Mouse (Mus musculus) kidney, adult 9 months (tissue): ENCODE measurements around the gene Trip13.
A peak's percentile ranks its signal among the peaks of the same experiment; 100 is the strongest.

Source experiments
- DNase-seq: peaks from one replicate; pipeline ENCODE4 v3.0.0; 2022

Trip13 gene

GRCm38 (mm10) chr13:73937321-73938176, at the start of gene Trip13, which contains the start of gene Brd9:
Gene Trip13 (minus strand): TSS chr13:73937784.
Gene Brd9 (plus strand): TSS chr13:73937811.
- peak; percentile 90 for DNase-seq

- DNase-seq, result no peak
Measured at GRCm38 (mm10) chr13:73976935-73977334, 39.4 kb upstream of the Trip13 start.

GRCm38 (mm10) chr13:73974523-73974922, 36.9 kb upstream of the Trip13 start:
- DNase-seq, result no peak

- DNase-seq, result peak; percentile 87
Measured at GRCm38 (mm10) chr13:73970545-73971448, 33.2 kb upstream of the Trip13 start.

- DNase-seq, result no peak
Measured at GRCm38 (mm10) chr13:73963551-73963950, 26.0 kb upstream of the Trip13 start, which contains the start of gene Zdhhc11. Gene Zdhhc11 (plus strand): TSS chr13:73963851.

GRCm38 (mm10) chr13:73961177-73961576, 23.6 kb upstream of the Trip13 start:
- no peak for DNase-seq

GRCm38 (mm10) chr13:73960117-73960652, 22.6 kb upstream of the Trip13 start:
- DNase-seq, result no peak

- no peak for DNase-seq
Measured at GRCm38 (mm10) chr13:73955531-73955930, 17.9 kb upstream of the Trip13 start.

GRCm38 (mm10) chr13:73954666-73955065, 17.1 kb upstream of the Trip13 start:
- DNase-seq, result no peak

- DNase-seq, result no peak
Measured at GRCm38 (mm10) chr13:73953551-73954130, 16.1 kb upstream of the Trip13 start.

GRCm38 (mm10) chr13:73944606-73945005, 7.0 kb upstream of the Trip13 start:
- no peak for DNase-seq

- DNase-seq, result no peak
Measured at GRCm38 (mm10) chr13:73939101-73939500, 1.5 kb upstream of the Trip13 start.

GRCm38 (mm10) chr13:73938177-73938560, 585 bp upstream of the Trip13 start:
- no peak for DNase-seq

GRCm38 (mm10) chr13:73936938-73937320, 655 bp downstream of the Trip13 start:
- DNase-seq, result no peak

- no peak for DNase-seq
Measured at GRCm38 (mm10) chr13:73932201-73932600, 5.4 kb downstream of the Trip13 start.

GRCm38 (mm10) chr13:73913066-73913465, 24.5 kb downstream of the Trip13 start:
- no peak for DNase-seq

GRCm38 (mm10) chr13:73907683-73908412, 29.7 kb downstream of the Trip13 start:
- peak; percentile 56 for DNase-seq

GRCm38 (mm10) chr13:73907136-73907535, 30.4 kb downstream of the Trip13 start:
- DNase-seq, result no peak

GRCm38 (mm10) chr13:73897561-73897960, 40.0 kb downstream of the Trip13 start:
- peak; percentile 27 for DNase-seq

- DNase-seq, result peak; percentile 67
Measured at GRCm38 (mm10) chr13:73892493-73893178, 44.9 kb downstream of the Trip13 start.

- peak; percentile 45 for DNase-seq
Measured at GRCm38 (mm10) chr13:73887415-73887874, 50.1 kb downstream of the Trip13 start.
